Mouse (Mus musculus) embryonic facial prominence, embryonic 13.5 days (tissue): Measurements from ENCODE around the gene Lefty2. TPM values are rescaled to one million over a fixed set of nuclear protein-coding genes. Genes with fewer than 3 reads are reported as not detected.

ENCODE experiments used
- ATAC-seq: fragments of 200-750 bp; cut with Nextera tagmentation; 2 replicates; pipeline ENCODE4 v1.8.0; 2017; ENCODE audit warnings: low read depth; ENCODE audit not compliant: insufficient number of reproducible peaks, insufficient read depth, low FRiP score, low TSS enrichment
- H3K27ac ChIP-seq: fragments of 300-500 bp; sonication (generic); 2 replicates; pipeline ENCODE4 v1.5.1; 2015; ENCODE audit warnings: moderate library complexity, mild to moderate bottlenecking, inconsistent platforms
- H3K27me3 ChIP-seq: fragments of 300-500 bp; sonication (generic); 2 replicates; pipeline ENCODE4 v1.6.1; 2015; ENCODE audit warnings: mild to moderate bottlenecking, inconsistent platforms
- H3K36me3 ChIP-seq: fragments of 300-500 bp; sonication (generic); 2 replicates; pipeline ENCODE4 v1.6.1; 2015; ENCODE audit warnings: mild to moderate bottlenecking, inconsistent platforms
- H3K4me1 ChIP-seq: fragments of 300-500 bp; sonication (generic); 2 replicates; pipeline ENCODE4 v1.6.1; 2015; ENCODE audit warnings: inconsistent platforms
- H3K4me2 ChIP-seq: fragments of 300-500 bp; sonication (generic); 2 replicates; pipeline ENCODE4 v1.6.1; 2015; ENCODE audit warnings: moderate library complexity, mild to moderate bottlenecking, inconsistent platforms
- H3K4me3 ChIP-seq: fragments of 300-500 bp; sonication (generic); 2 replicates; pipeline ENCODE4 v1.5.1; 2015; ENCODE audit warnings: mild to moderate bottlenecking, inconsistent platforms
- H3K9ac ChIP-seq: fragments of 300-500 bp; sonication (generic); 2 replicates; pipeline ENCODE4 v1.6.1; 2015; ENCODE audit warnings: mild to moderate bottlenecking, inconsistent platforms
- H3K9me3 ChIP-seq: fragments of 300-500 bp; sonication (generic); 2 replicates; pipeline ENCODE4 v1.6.1; 2016; ENCODE audit warnings: inconsistent platforms
- WGBS: fragments of 180-500 bp; shearing (Covaris S2); methylation state at CpG from one replicate; pipeline ENCODE4 v1.1.7; 2015; ENCODE audit warnings: mixed read lengths; 5-methylcytosine and 5-hydroxymethylcytosine counted together
- polyA plus RNA-seq: library from polyadenylated mRNA; unstranded; fragments of >200 nt; fragmentation: Nextera tagmentation; extraction: Ambion mirVana; gene quantifications from 2 replicates; pipeline ENCODE4 v1.2.1, GENCODE M21; 2015

Lefty2 gene
- 0.11 and 0.48 TPM in 2 replicates for polyA plus RNA-seq

GRCm38 (mm10) chr1:180892808-180893207, at the start of gene Lefty2:
TSS of gene Lefty2 (plus strand) at chr1:180893108.
- WGBS = 44% methylated on average over 10 of the region's 10 CpGs
- ATAC-seq = no peak
- no peak within 1 kb of the TSS for H3K4me2 ChIP-seq

DNA sequence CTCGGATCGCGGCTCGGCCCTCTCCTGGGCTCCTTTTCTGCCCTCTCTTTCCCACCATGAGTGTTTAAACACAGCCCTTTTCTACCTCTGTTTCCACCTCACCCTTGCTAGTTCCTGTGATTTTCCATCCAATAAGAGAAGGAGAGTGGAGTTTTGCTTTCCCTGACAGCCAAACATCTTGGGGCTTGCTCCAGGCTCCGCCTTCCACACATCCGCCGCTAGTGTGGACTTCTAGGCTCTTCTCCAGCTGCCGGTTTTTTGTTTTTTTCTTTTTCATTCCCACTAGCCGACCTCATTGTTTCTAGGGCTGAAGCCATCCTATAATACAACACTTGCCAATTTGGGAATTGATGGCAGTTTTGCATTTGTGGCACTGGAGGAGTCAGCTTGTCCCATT, 44.8 kb upstream of the Lefty2 start:
- peak overlapping the region; percentile 99 for H3K27ac ChIP-seq
- peak overlapping the region; percentile 67 for H3K9ac ChIP-seq
- H3K4me2 ChIP-seq = peak overlapping the region; percentile 63
- WGBS = 2% methylated on average over 9 of the region's 9 CpGs
- ATAC-seq = peak; percentile 72; the same call in 1 of the 2 replicates
- H3K36me3 ChIP-seq = no peaks in the 10 kb centered on the region
- peak overlapping the region; percentile 36 for H3K4me3 ChIP-seq
- H3K9me3 ChIP-seq = no peaks in the 10 kb centered on the region
- H3K27me3 ChIP-seq = no peaks in the 10 kb centered on the region
- peaks cover 34% of the 10 kb centered on the region for H3K4me1 ChIP-seq

More at GRCm38 (mm10) chr1:180892808-180893207, at the start of gene Lefty2:
- no peak within 1 kb of the TSS for H3K27ac ChIP-seq
- H3K36me3 ChIP-seq = no peaks in the 10 kb centered on the region
- peaks cover 23% of the 10 kb centered on the region for H3K4me1 ChIP-seq
- H3K4me3 ChIP-seq = no peak within 1 kb of the TSS
- H3K9me3 ChIP-seq = no peaks in the 10 kb centered on the region
- H3K27me3 ChIP-seq = peaks cover 44% of the 10 kb centered on the region
- H3K9ac ChIP-seq = no peak within 1 kb of the TSS

GRCm38 (mm10) chr1:180848511-180849241, 44.2 kb upstream of the Lefty2 start:
- Histone ChIP-seq H3K9me3 (no peaks in the 10 kb centered on the region), H3K4me2 (peak overlapping the region; percentile 63), H3K4me1 (peaks cover 34% of the 10 kb centered on the region), H3K27ac (peak overlapping the region; percentile 99), H3K36me3 (0 out of 2 replicates have a peak, but pooled peaks cover 2% of the 10 kb centered on the region), H3K27me3 (no peaks in the 10 kb centered on the region), H3K4me3 (peak overlapping the region; percentile 36), H3K9ac (peak overlapping the region; percentile 67)
- 19% methylated on average over 11 of the region's 11 CpGs for WGBS
- ATAC-seq = no peak

- Histone ChIP-seq H3K4me2 (peak overlapping the region; percentile 66), H3K4me1 (peaks cover 34% of the 10 kb centered on the region), H3K4me3 (peak overlapping the region; percentile 78), H3K9me3 (no peaks in the 10 kb centered on the region), H3K27ac (peak overlapping the region; percentile 99), H3K27me3 (no peaks in the 10 kb centered on the region), H3K36me3 (peaks cover 2% of the 10 kb centered on the region; the same call in 1 of the 2 replicates), H3K9ac (peak overlapping the region; percentile 78)
- 27% methylated on average over 11 of the region's 11 CpGs for WGBS
- ATAC-seq = no peak
Observed at GRCm38 (mm10) chr1:180849701-180850301, 43.1 kb upstream of the Lefty2 start.

- ATAC-seq = peak; percentile 98
- WGBS = under 1% methylated on average over 77 of the region's 77 CpGs
- Histone ChIP-seq H3K9me3 (no peaks in the 10 kb centered on the region), H3K4me1 (peaks cover 34% of the 10 kb centered on the region), H3K4me3 (peak within 1 kb of the TSS; percentile 78), H3K4me2 (peak within 1 kb of the TSS; percentile 79), H3K36me3 (peaks cover 10% of the 10 kb centered on the region), H3K27me3 (no peaks in the 10 kb centered on the region), H3K27ac (peak within 1 kb of the TSS; percentile 99), H3K9ac (peak within 1 kb of the TSS; percentile 91)
Observed at GRCm38 (mm10) chr1:180850316-180851270, 42.3 kb upstream of the Lefty2 start, which contains the start of gene Sde2. TSS of gene Sde2 (plus strand) at chr1:180851127.

GRCm38 (mm10) chr1:180858763-180859162, 34.1 kb upstream of the Lefty2 start:
- Histone ChIP-seq H3K36me3 (peaks cover 86% of the 10 kb centered on the region), H3K27ac (no peak overlapping the region), H3K4me1 (no peaks in the 10 kb centered on the region), H3K4me2 (no peak overlapping the region), H3K9me3 (no peaks in the 10 kb centered on the region), H3K4me3 (no peak overlapping the region), H3K9ac (no peak overlapping the region), H3K27me3 (no peaks in the 10 kb centered on the region)
- ATAC-seq = no peak

GRCm38 (mm10) chr1:180860030-180860429, 32.9 kb upstream of the Lefty2 start:
- Histone ChIP-seq H3K4me3 (no peak overlapping the region), H3K9ac (no peak overlapping the region), H3K36me3 (peaks cover 93% of the 10 kb centered on the region), H3K4me2 (no peak overlapping the region), H3K27me3 (no peaks in the 10 kb centered on the region), H3K27ac (no peak overlapping the region), H3K4me1 (no peaks in the 10 kb centered on the region), H3K9me3 (no peaks in the 10 kb centered on the region)
- 81% methylated on average over 6 of the region's 6 CpGs for WGBS
- ATAC-seq = no peak

- Histone ChIP-seq H3K36me3 (peaks cover 92% of the 10 kb centered on the region), H3K9me3 (no peaks in the 10 kb centered on the region), H3K27ac (no peak overlapping the region), H3K4me1 (no peaks in the 10 kb centered on the region), H3K4me3 (no peak overlapping the region), H3K27me3 (no peaks in the 10 kb centered on the region), H3K4me2 (no peak overlapping the region), H3K9ac (no peak overlapping the region)
- ATAC-seq = no peak
- 11% methylated on average over 1 of the region's 1 CpGs for WGBS
Observed at GRCm38 (mm10) chr1:180863606-180864005, 29.3 kb upstream of the Lefty2 start.

GRCm38 (mm10) chr1:180866001-180866400, 26.9 kb upstream of the Lefty2 start:
- Histone ChIP-seq H3K4me2 (no peak overlapping the region), H3K27me3 (no peaks in the 10 kb centered on the region), H3K9me3 (no peaks in the 10 kb centered on the region), H3K4me3 (no peak overlapping the region), H3K4me1 (no peaks in the 10 kb centered on the region), H3K9ac (no peak overlapping the region), H3K27ac (no peak overlapping the region), H3K36me3 (peaks cover 71% of the 10 kb centered on the region)
- ATAC-seq = no peak
- 96% methylated on average over 7 of the region's 7 CpGs for WGBS

DNA sequence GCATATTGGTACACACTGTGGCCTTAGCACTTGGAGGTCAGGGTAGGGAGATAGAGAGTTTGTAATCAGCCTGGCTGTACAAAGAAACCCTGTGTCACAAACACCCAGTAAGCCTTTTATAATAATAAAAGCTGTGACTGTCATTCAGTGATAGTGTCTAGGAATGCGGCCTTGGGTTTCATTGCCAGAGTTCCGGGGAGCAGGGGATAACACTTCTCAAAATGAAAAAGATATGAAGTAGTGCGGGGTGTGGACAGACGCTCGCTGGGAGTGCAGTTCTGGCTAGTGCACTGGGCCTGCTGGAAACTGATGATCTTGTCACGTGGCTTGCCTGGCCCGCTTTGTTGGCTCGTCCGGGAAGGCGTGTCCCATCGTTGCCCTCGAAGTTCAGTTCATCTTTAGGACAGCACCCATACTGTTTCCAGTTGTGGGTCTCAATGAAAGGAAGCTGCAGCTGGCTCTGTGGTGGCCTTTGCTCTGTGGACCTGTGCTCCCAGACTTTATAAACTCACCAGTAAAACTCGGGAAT, 22.7 kb upstream of the Lefty2 start:
- Histone ChIP-seq H3K27ac (no peak overlapping the region), H3K27me3 (no peaks in the 10 kb centered on the region), H3K9ac (no peak overlapping the region), H3K9me3 (no peaks in the 10 kb centered on the region), H3K36me3 (peaks cover 35% of the 10 kb centered on the region), H3K4me1 (no peaks in the 10 kb centered on the region), H3K4me2 (no peak overlapping the region), H3K4me3 (no peak overlapping the region)
- ATAC-seq = no peak
- WGBS = 69% methylated on average over 13 of the region's 13 CpGs

DNA sequence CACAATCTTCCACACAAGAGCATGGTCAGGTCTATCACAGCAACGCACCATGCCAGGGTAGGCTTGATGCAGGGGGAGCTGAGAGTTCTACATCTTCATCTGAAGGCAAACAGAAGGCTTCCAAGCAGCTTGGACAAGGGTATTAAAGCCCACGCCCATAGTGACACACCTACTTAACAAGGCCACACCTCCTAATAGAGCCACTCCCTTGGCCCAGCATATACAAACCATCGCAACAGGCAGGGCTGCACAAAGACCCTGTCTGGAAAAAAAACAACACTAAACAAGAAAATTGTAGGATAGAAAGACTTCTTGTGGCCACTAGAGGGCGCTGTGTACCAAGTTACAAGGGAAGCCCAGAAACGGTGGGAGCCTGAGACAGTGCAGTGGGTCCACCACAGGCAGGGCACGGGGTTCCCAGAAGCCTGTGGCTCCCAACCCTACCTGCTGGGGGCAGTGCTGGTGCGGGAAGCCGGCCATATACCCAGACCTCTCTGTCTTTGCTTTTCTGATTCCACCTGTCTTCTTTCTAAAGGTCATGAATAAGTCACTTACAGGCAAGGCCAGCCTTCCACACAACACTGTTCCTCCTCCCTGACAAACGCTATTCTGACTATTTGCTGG, 18.9 kb upstream of the Lefty2 start:
- WGBS = 17% methylated on average over 9 of the region's 9 CpGs
- H3K27ac ChIP-seq = no peak overlapping the region
- no peak overlapping the region for H3K4me2 ChIP-seq
- H3K9me3 ChIP-seq = no peaks in the 10 kb centered on the region; the same call in 1 of the 2 replicates
- no peak overlapping the region for H3K4me3 ChIP-seq
- H3K27me3 ChIP-seq = no peaks in the 10 kb centered on the region
- ATAC-seq = no peak
- no peak overlapping the region for H3K9ac ChIP-seq
- no peaks in the 10 kb centered on the region for H3K4me1 ChIP-seq
- no peaks in the 10 kb centered on the region for H3K36me3 ChIP-seq
